Mouse (Mus musculus) myocyte (in vitro differentiated cells): ENCODE results near the gene Xirp1. TPM values are rescaled to one million over a fixed set of nuclear protein-coding genes. Genes with fewer than 3 reads are reported as not detected.

Source experiments
- H3K27me3 ChIP-seq: one replicate; pipeline ENCODE4 v1.6.1; 2011; ENCODE audit not compliant: control insufficient read depth, insufficient read depth, insufficient read length
- H3K36me3 ChIP-seq: one replicate; pipeline ENCODE4 v1.6.1; 2011; ENCODE audit not compliant: control insufficient read depth, insufficient read depth
- H3K4me2 ChIP-seq: one replicate; pipeline ENCODE4 v1.6.1; 2011; ENCODE audit warnings: low read depth, control low read depth
- H3K4me3 ChIP-seq: one replicate; pipeline ENCODE4 v1.5.1; 2011; ENCODE audit warnings: mild to moderate bottlenecking, control low read depth, moderate library complexity
- H3K79me2 ChIP-seq: one replicate; pipeline ENCODE4 v1.6.1; 2011; ENCODE audit not compliant: control insufficient read depth, insufficient read depth
- H3ac ChIP-seq: one replicate; pipeline ENCODE4 v1.6.1; 2011; ENCODE audit not compliant: control insufficient read depth, insufficient read length
- CEBPB ChIP-seq: IDR thresholded peaks from 2 replicates; pipeline ENCODE4 v1.6.1; 2011; ENCODE audit warnings: mild to moderate bottlenecking, moderate library complexity; ENCODE audit not compliant: poor library complexity, insufficient read depth, severe bottlenecking
- E2F4 ChIP-seq: IDR thresholded peaks from one replicate; pipeline ENCODE4 v1.6.1; 2011; ENCODE audit warnings: mild to moderate bottlenecking, control low read depth, moderate library complexity; ENCODE audit not compliant: insufficient read depth
- MAX ChIP-seq: IDR thresholded peaks from one replicate; pipeline ENCODE4 v1.6.1; 2011; ENCODE audit warnings: low read depth, mild to moderate bottlenecking, control low read depth
- MYOD1 ChIP-seq, 3 experiments: IDR thresholded peaks; one replicate each; pipeline ENCODE4 v1.6.1; 2011; ENCODE audit warnings: control low read depth in 2 of 3, low read depth in 2 of 3, mild to moderate bottlenecking in 2 of 3, moderate library complexity in 1 of 3; ENCODE audit not compliant: insufficient read length in 2 of 3, control insufficient read depth in 1 of 3
- MYOG ChIP-seq, 3 experiments: IDR thresholded peaks; one replicate each; pipeline ENCODE4 v1.6.1; 2011; ENCODE audit warnings: control low read depth in 2 of 3, low read depth in 2 of 3, mild to moderate bottlenecking in 2 of 3; ENCODE audit not compliant: insufficient read length in 2 of 3, control insufficient read depth in 1 of 3, insufficient read depth in 1 of 3
- POLR2A ChIP-seq: IDR thresholded peaks from one replicate; pipeline ENCODE4 v1.6.1; 2011; ENCODE audit warnings: low read depth, mild to moderate bottlenecking, control low read depth, moderate library complexity; ENCODE audit not compliant: insufficient read length
- POLR2AphosphoS2 ChIP-seq: IDR thresholded peaks from one replicate; pipeline ENCODE4 v1.6.1; 2011; ENCODE audit warnings: low read depth, control low read depth; ENCODE audit not compliant: insufficient read length
- REST ChIP-seq: IDR thresholded peaks from one replicate; pipeline ENCODE4 v1.6.1; 2011; ENCODE audit warnings: mild to moderate bottlenecking, control low read depth, moderate library complexity; ENCODE audit not compliant: insufficient read depth, insufficient read length
- SRF ChIP-seq: IDR thresholded peaks from one replicate; pipeline ENCODE4 v1.6.1; 2011; ENCODE audit warnings: low read depth; ENCODE audit not compliant: control insufficient read depth, insufficient read length
- TCF12 ChIP-seq: IDR thresholded peaks from one replicate; pipeline ENCODE4 v1.6.1; 2011; ENCODE audit warnings: mild to moderate bottlenecking, control low read depth; ENCODE audit not compliant: poor library complexity, insufficient read depth, severe bottlenecking
- TCF3 ChIP-seq: IDR thresholded peaks from one replicate; pipeline ENCODE4 v1.6.1; 2011; ENCODE audit warnings: low read depth, control low read depth; ENCODE audit not compliant: insufficient read length
- USF1 ChIP-seq: IDR thresholded peaks from one replicate; pipeline ENCODE4 v1.6.1; 2011; ENCODE audit warnings: low read depth, mild to moderate bottlenecking, control low read depth, moderate library complexity
- polyA plus RNA-seq: library from polyadenylated mRNA; unstranded; fragments of >200 nt; fragmentation: generic; extraction: Trizol; gene quantifications from one replicate; pipeline ENCODE4 v1.2.1, GENCODE M21; 2012; ENCODE audit warnings: missing spikeins

The Xirp1 gene
- polyA plus RNA-seq, 1 experiment = 35.6 TPM

- H3K36me3 ChIP-seq = no peaks in the 10 kb centered on the region
- H3K27me3 ChIP-seq = no peaks in the 10 kb centered on the region
- H3ac ChIP-seq = no peak overlapping the region
- peak overlapping the region; percentile 96 for H3K4me2 ChIP-seq
- peak overlapping the region; percentile 20 for H3K4me3 ChIP-seq
- TF ChIP-seq POLR2A (no peak), TCF12 (no peak), REST (no peak), MYOD1 (IDR thresholded peaks at IDR 0.05; ENCODE audit: control insufficient read depth in 1 of 3, insufficient read length in 2 of 3, low read depth in 2 of 3) (peak in 1 of 3 experiments; percentile 23), MAX (no peak), MYOG (IDR thresholded peaks at IDR 0.05; ENCODE audit: control insufficient read depth in 1 of 3, insufficient read depth in 1 of 3, insufficient read length in 2 of 3, low read depth in 2 of 3) (peak in 1 of 3 experiments; percentile 47), USF1 (no peak)
- no peaks in the 10 kb centered on the region for H3K79me2 ChIP-seq
Observed at GRCm38 (mm10) chr9:120001945-120002725, 21.3 kb downstream of the Xirp1 start.

- Histone ChIP-seq H3K36me3 (no peaks in the 10 kb centered on the region), H3ac (no peak overlapping the region), H3K4me2 (no peak overlapping the region), H3K4me3 (peak overlapping the region; percentile 20), H3K27me3 (no peaks in the 10 kb centered on the region), H3K79me2 (no peaks in the 10 kb centered on the region)
- TF ChIP-seq E2F4 (no peak), POLR2AphosphoS2 (no peak), MYOD1 (IDR thresholded peaks at IDR 0.05; ENCODE audit: control insufficient read depth in 1 of 3, insufficient read length in 2 of 3, low read depth in 2 of 3) (no peak), REST (no peak), TCF3 (no peak), SRF (no peak), MYOG (IDR thresholded peaks at IDR 0.05; ENCODE audit: control insufficient read depth in 1 of 3, insufficient read depth in 1 of 3, insufficient read length in 2 of 3, low read depth in 2 of 3) (no peak), TCF12 (no peak), POLR2A (no peak), MAX (no peak), CEBPB (no peak), USF1 (no peak)
Observed at GRCm38 (mm10) chr9:120000761-120001160, 22.6 kb downstream of the Xirp1 start.

GRCm38 (mm10) chr9:119999636-120000035, 23.8 kb downstream of the Xirp1 start:
- H3K27me3 ChIP-seq = no peaks in the 10 kb centered on the region
- H3K4me3 ChIP-seq = no peak overlapping the region
- TF ChIP-seq MYOG (IDR thresholded peaks at IDR 0.05; ENCODE audit: control insufficient read depth in 1 of 3, insufficient read depth in 1 of 3, insufficient read length in 2 of 3, low read depth in 2 of 3) (no peak), MAX (no peak), TCF12 (no peak), POLR2AphosphoS2 (no peak), POLR2A (no peak), USF1 (no peak), REST (no peak)
- H3K36me3 ChIP-seq = no peaks in the 10 kb centered on the region
- peak overlapping the region; percentile 24 for H3K4me2 ChIP-seq
- no peak overlapping the region for H3ac ChIP-seq
- no peaks in the 10 kb centered on the region for H3K79me2 ChIP-seq

GRCm38 (mm10) chr9:119998776-119999175, 24.6 kb downstream of the Xirp1 start:
- no peaks in the 10 kb centered on the region for H3K27me3 ChIP-seq
- H3K79me2 ChIP-seq = no peaks in the 10 kb centered on the region
- H3ac ChIP-seq = no peak overlapping the region
- TF ChIP-seq REST (no peak), POLR2AphosphoS2 (no peak), POLR2A (no peak), E2F4 (no peak), MYOG (IDR thresholded peaks at IDR 0.05; ENCODE audit: control insufficient read depth in 1 of 3, insufficient read depth in 1 of 3, insufficient read length in 2 of 3, low read depth in 2 of 3) (no peak), SRF (no peak), TCF3 (no peak), MAX (no peak), USF1 (no peak), MYOD1 (IDR thresholded peaks at IDR 0.05; ENCODE audit: control insufficient read depth in 1 of 3, insufficient read length in 2 of 3, low read depth in 2 of 3) (no peak), CEBPB (no peak), TCF12 (no peak)
- H3K4me2 ChIP-seq = no peak overlapping the region
- no peaks in the 10 kb centered on the region for H3K36me3 ChIP-seq
- no peak overlapping the region for H3K4me3 ChIP-seq

- Histone ChIP-seq H3K27me3 (no peaks in the 10 kb centered on the region), H3K36me3 (no peaks in the 10 kb centered on the region), H3K79me2 (no peaks in the 10 kb centered on the region), H3ac (no peak overlapping the region), H3K4me2 (no peak overlapping the region), H3K4me3 (no peak overlapping the region)
- TF ChIP-seq POLR2AphosphoS2 (no peak), TCF3 (no peak), REST (no peak), MYOD1 (IDR thresholded peaks at IDR 0.05; ENCODE audit: control insufficient read depth in 1 of 3, insufficient read length in 2 of 3, low read depth in 2 of 3) (no peak), MAX (no peak), USF1 (no peak), POLR2A (no peak), TCF12 (no peak), CEBPB (no peak), MYOG (IDR thresholded peaks at IDR 0.05; ENCODE audit: control insufficient read depth in 1 of 3, insufficient read depth in 1 of 3, insufficient read length in 2 of 3, low read depth in 2 of 3) (no peak), SRF (no peak)
Observed at GRCm38 (mm10) chr9:119996080-119996479, 27.3 kb downstream of the Xirp1 start.
